ENCODE assay signal across 13 mouse cellular contexts in genomic region chr14:8342509-8343106, GRCm38 (mm10). TPM values are rescaled to one million over a fixed set of nuclear protein-coding genes. Genes with fewer than 3 reads are reported as not detected.
DNase-seq lines count a peak whose midpoint lies in the region; ATAC-seq and TF ChIP-seq lines count a peak whose summit lies in the region.
"Had no signal": no experiment of that assay in that cellular context is flagged by ENCODE, and none has a peak within 500 bp of the region (broad histone marks: within the 10 kb centered on the region; RNA-seq: fewer than 3 reads in every experiment).

No protein-coding gene starts in this region.

- H3K27me3 ChIP-seq in heart, embryonic 15.5 days, result no peaks in the 10 kb centered on the region
- H3K27me3 ChIP-seq in lung, embryonic 14.5 days (ENCODE audit: insufficient read depth, low read length), result no peaks in the 10 kb centered on the region
- H3K27me3 ChIP-seq: embryonic facial prominence, embryonic 15.5 days had no signal

- H3K4me3 ChIP-seq in heart, embryonic 15.5 days, result no peak overlapping the region
- no peak overlapping the region for H3K4me3 ChIP-seq in lung, embryonic 14.5 days (ENCODE audit: low read depth, low read length)
- H3K4me3 ChIP-seq: embryonic facial prominence, embryonic 15.5 days had no signal

- 0 out of 2 replicates have a peak overlapping the region, but pooled peaks have one; percentile 21 for H3K27ac ChIP-seq in heart, embryonic 15.5 days
- no peak overlapping the region for H3K27ac ChIP-seq in lung, embryonic 14.5 days (ENCODE audit: low read depth)
- H3K27ac ChIP-seq: embryonic facial prominence, embryonic 15.5 days had no signal

- no peak overlapping the region for H3K4me2 ChIP-seq in heart, embryonic 15.5 days
- no peak overlapping the region for H3K4me2 ChIP-seq in lung, embryonic 14.5 days
- H3K4me2 ChIP-seq: embryonic facial prominence, embryonic 15.5 days had no signal

- 24% methylated on average over 5 of the region's 5 CpGs for WGBS in heart, embryonic 15.5 days
- WGBS in lung, embryonic 14.5 days, result 51% methylated on average over 5 of the region's 5 CpGs

- H3K4me1 ChIP-seq in heart, embryonic 15.5 days (replicated peaks), result peaks cover 10% of the 10 kb centered on the region
- no peaks in the 10 kb centered on the region for H3K4me1 ChIP-seq in lung, embryonic 14.5 days (ENCODE audit: insufficient read depth)
- H3K4me1 ChIP-seq: embryonic facial prominence, embryonic 15.5 days had no signal

- H3K9me3 ChIP-seq in heart, embryonic 15.5 days (replicated peaks), result no peaks in the 10 kb centered on the region
- H3K9me3 ChIP-seq in lung, embryonic 14.5 days (ENCODE audit: low read depth, low read length), result no peaks in the 10 kb centered on the region
- H3K9me3 ChIP-seq: embryonic facial prominence, embryonic 15.5 days had no signal

- DNase-seq in heart, adult 9 months (ENCODE audit: low spot score in 2 of 2), result peak; percentile 34 to 67
- no peak for DNase-seq in heart, postnatal 25 days (ENCODE audit: low spot score)
- DNase-seq in adrenal gland, adult 2 months, result peak; percentile 76
- DNase-seq in lung, embryonic 14.5 days, result peak; percentile 39
- DNase-seq in embryo, embryonic 10.5 days (ENCODE audit: low spot score), result no peak
- DNase-seq in cerebellum, adult 18-20 months, result no peak
- DNase-seq: cerebellum, adult 11-12 months; right cerebral cortex, adult 18-20 months had no signal

- H3K36me3 ChIP-seq in heart, embryonic 15.5 days, result no peaks in the 10 kb centered on the region
- H3K36me3 ChIP-seq in lung, embryonic 14.5 days (ENCODE audit: insufficient read depth), result no peaks in the 10 kb centered on the region
- H3K36me3 ChIP-seq: embryonic facial prominence, embryonic 15.5 days had no signal

- intact Hi-C loops in heart, postnatal 25 days (cut with DNase I), result loop anchor here (5.0 kb wide), 1 partner anchor 260 kb away; the partner anchor contains the start of gene Rpp14

- no peak for TF ChIP-seq CTCF in lung, embryonic 14.5 days (IDR thresholded peaks at IDR 0.05; ENCODE audit: low read depth)

- ATAC-seq in heart, embryonic 15.5 days (replicated peaks; ENCODE audit: insufficient number of reproducible peaks, insufficient read depth, low FRiP score, low read depth), result peak; percentile 74
- ATAC-seq in lung, embryonic 14.5 days (ENCODE audit: insufficient read depth), result no peak
- ATAC-seq in frontal cortex, adult (ENCODE audit: low TSS enrichment), result no peak

- H3K9ac ChIP-seq in heart, embryonic 15.5 days, result no peak overlapping the region
- H3K9ac ChIP-seq in lung, embryonic 14.5 days, result no peak overlapping the region
- H3K9ac ChIP-seq: embryonic facial prominence, embryonic 15.5 days had no signal

RNA-seq across cellular contexts. Expression of gene Fam107a, which starts 24.8 kb away (rescaled TPM):
- 10 to 100 TPM in 1 of 2 experiments, 1 to 10 TPM in 1; 4.8 to 10.6 TPM for total RNA-seq in heart, postnatal 25 days (2021)
- 1 to 10 TPM; 4.3 to 5.2 TPM for total RNA-seq in adrenal gland, adult 2 months (2021)
- 1.1 and 1.2 TPM in 2 replicates for polyA plus RNA-seq in adrenal gland, adult 2 months (2012; rRNA removed)
- 0.44 and 0.62 TPM in 2 replicates for polyA plus RNA-seq in heart, embryonic 15.5 days (2015; fragmentation: Nextera tagmentation; extraction: Ambion mirVana)
- 0.38 and 0.58 TPM in 2 replicates for polyA plus RNA-seq in lung, embryonic 14.5 days (2014; fragmentation: Nextera tagmentation; extraction: Ambion mirVana)
- total RNA-seq: CH12.LX had no signal

RNA-seq across cellular contexts. Expression of gene Oit1, which starts 35.9 kb away (rescaled TPM):
- not detected for total RNA-seq in heart, postnatal 25 days (2021)
- not detected for total RNA-seq in adrenal gland, adult 2 months (2021)
- 0.08 TPM in 1 of 2 replicates, not detected in the other for polyA plus RNA-seq in adrenal gland, adult 2 months (2012; rRNA removed)
- 0.13 and 1.5 TPM in 2 replicates for polyA plus RNA-seq in heart, embryonic 15.5 days (2015; fragmentation: Nextera tagmentation; extraction: Ambion mirVana)
- polyA plus RNA-seq in lung, embryonic 14.5 days (2014; fragmentation: Nextera tagmentation; extraction: Ambion mirVana), result 0.43 and 0.65 TPM in 2 replicates
- total RNA-seq: CH12.LX; left cerebral cortex, postnatal 25 days had no signal

Comparison
In these comparisons a context has a peak if more than half of its experiments do, and no peak if none do; other contexts are left out.
1. DNase-seq: peak in heart, adult 9 months (2 of 2), adrenal gland, adult 2 months (single experiment) and lung, embryonic 14.5 days (single experiment); none in heart, postnatal 25 days (single experiment), embryo, embryonic 10.5 days (single experiment) and cerebellum, adult 18-20 months (0 of 2).